Mouse (Mus musculus) heart, embryonic 13.5 days (tissue): ENCODE measurements around the gene Uchl1. TPM values are rescaled to one million over a fixed set of nuclear protein-coding genes. Genes with fewer than 3 reads are reported as not detected.
A peak's percentile ranks its signal among the peaks of the same experiment; 100 is the strongest.

ENCODE experiments used
- ATAC-seq: fragments of 200-750 bp; cut with Nextera tagmentation; 2 replicates; pipeline ENCODE4 v1.8.0; 2017; ENCODE audit warnings: moderate TSS enrichment; ENCODE audit not compliant: insufficient number of reproducible peaks, low FRiP score, low TSS enrichment; ENCODE audit errors: extremely low read depth
- H3K27ac ChIP-seq: fragments of 300-500 bp; sonication (generic); replicated peaks from 2 replicates; pipeline ENCODE4 v1.5.1; 2015; ENCODE audit warnings: moderate library complexity, mild to moderate bottlenecking, inconsistent platforms
- H3K27me3 ChIP-seq: fragments of 300-500 bp; sonication (generic); replicated peaks from 2 replicates; pipeline ENCODE4 v1.6.1; 2015; ENCODE audit warnings: mild to moderate bottlenecking, inconsistent platforms
- H3K36me3 ChIP-seq: fragments of 300-500 bp; sonication (generic); 2 replicates; pipeline ENCODE4 v1.6.1; 2015; ENCODE audit warnings: mild to moderate bottlenecking, inconsistent platforms
- H3K4me1 ChIP-seq: fragments of 300-500 bp; sonication (generic); 2 replicates; pipeline ENCODE4 v1.6.1; 2015; ENCODE audit warnings: inconsistent platforms
- H3K4me2 ChIP-seq: fragments of 300-500 bp; sonication (generic); 2 replicates; pipeline ENCODE4 v1.6.1; 2015; ENCODE audit warnings: inconsistent platforms, mild to moderate bottlenecking, moderate library complexity
- H3K4me3 ChIP-seq: fragments of 300-500 bp; sonication (generic); 2 replicates; pipeline ENCODE4 v1.5.1; 2015; ENCODE audit warnings: moderate library complexity, mild to moderate bottlenecking, inconsistent platforms
- H3K9ac ChIP-seq: fragments of 300-500 bp; sonication (generic); 2 replicates; pipeline ENCODE4 v1.6.1; 2015; ENCODE audit warnings: inconsistent platforms, mild to moderate bottlenecking, moderate library complexity
- H3K9me3 ChIP-seq: fragments of 300-500 bp; sonication (generic); 2 replicates; pipeline ENCODE4 v1.6.1; 2016; ENCODE audit warnings: inconsistent platforms
- WGBS: fragments of 180-500 bp; shearing (Covaris S2); methylation state at CpG from one replicate; pipeline ENCODE4 v1.1.7; 2015; ENCODE audit warnings: mixed read lengths; 5-methylcytosine and 5-hydroxymethylcytosine counted together
- polyA plus RNA-seq: library from polyadenylated mRNA; unstranded; fragments of >200 nt; fragmentation: Nextera tagmentation; extraction: Ambion mirVana; gene quantifications from 2 replicates; pipeline ENCODE4 v1.2.1, GENCODE M21; 2015

The Uchl1 gene
- polyA plus RNA-seq, 1 experiment from 2014 or later = 124 TPM

DNA sequence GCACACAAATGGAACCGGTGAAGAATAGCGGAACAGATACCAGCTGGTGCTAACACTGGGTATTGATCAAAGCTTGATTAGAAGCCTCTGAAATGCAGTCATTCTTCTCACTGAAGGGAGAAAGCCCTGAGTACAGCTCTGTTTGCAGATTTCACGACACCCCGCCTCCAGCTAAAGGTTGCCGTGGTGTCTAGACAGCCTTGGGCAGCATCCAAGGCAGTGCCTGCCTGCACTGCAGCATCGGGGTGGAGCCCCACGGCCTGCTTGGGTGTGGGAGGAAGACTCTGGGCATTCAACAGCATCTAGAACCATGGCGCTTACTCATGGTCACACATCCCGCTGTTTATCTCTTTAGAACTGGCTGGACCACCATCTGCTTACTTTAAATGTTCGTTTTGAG is 3.3 kb downstream of the Uchl1 start:
- H3K36me3 ChIP-seq = peaks cover 18% of the 10 kb centered on the region
- ATAC-seq = no peak

DNA sequence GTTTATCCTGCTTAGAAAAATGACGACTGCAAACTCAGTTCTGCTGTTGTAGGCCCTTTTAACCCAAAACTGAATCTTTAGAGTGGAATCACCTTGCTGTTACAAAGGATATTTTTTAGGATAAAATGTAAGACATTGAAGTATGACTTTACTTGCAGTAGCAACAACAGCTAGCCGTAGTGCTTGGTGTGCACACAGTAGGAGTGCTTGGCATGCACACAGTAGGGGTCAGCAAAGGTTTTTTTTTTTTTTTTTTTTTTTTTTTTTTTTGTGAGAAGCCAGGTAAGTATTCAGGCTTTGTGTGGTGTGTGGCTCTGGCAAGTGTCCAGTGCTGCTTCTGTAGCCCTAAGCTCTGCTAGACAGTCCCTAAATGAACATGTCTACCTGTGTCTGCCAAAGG is 10.0 kb downstream of the Uchl1 start:
- no peak overlapping the region for H3K9ac ChIP-seq
- no peaks in the 10 kb centered on the region for H3K27me3 ChIP-seq
- no peak overlapping the region for H3K27ac ChIP-seq
- ATAC-seq = no peak
- H3K4me2 ChIP-seq = no peak overlapping the region
- H3K9me3 ChIP-seq = no peaks in the 10 kb centered on the region
- H3K4me3 ChIP-seq = no peak overlapping the region
- H3K4me1 ChIP-seq = peaks cover 12% of the 10 kb centered on the region
- H3K36me3 ChIP-seq = peaks cover 60% of the 10 kb centered on the region
- WGBS = 76% methylated on average over 2 of the region's 2 CpGs

More for the DNA sequence above, 3.3 kb downstream of the Uchl1 start:
- Histone ChIP-seq H3K27me3 (peaks cover 29% of the 10 kb centered on the region), H3K4me3 (no peak overlapping the region), H3K27ac (no peak overlapping the region), H3K9me3 (no peaks in the 10 kb centered on the region), H3K4me1 (peaks cover 47% of the 10 kb centered on the region), H3K4me2 (peak overlapping the region; percentile 20; the same call in 1 of the 2 replicates), H3K9ac (no peak overlapping the region)
- 52% methylated on average over 10 of the region's 10 CpGs for WGBS

DNA sequence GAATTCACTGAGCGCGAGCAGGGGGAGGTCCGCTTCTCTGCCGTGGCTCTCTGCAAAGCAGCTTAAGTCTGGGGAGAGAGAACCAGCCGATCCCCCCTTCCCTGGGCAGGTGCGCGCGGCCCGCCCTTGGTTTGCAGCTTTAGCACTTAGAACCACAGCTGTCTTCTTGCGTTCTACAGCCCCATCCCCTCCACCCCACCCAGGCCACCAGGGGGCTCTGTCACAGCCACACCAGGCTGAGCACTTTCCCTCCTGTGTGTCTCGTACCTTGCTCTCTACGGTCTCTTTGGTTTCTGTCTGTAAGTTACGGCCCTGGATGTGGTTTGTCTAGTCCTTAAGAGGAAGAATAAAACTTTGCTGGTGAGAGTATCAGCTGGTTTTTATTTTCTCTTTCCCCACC is 11.0 kb downstream of the Uchl1 start:
- Histone ChIP-seq H3K9me3 (no peaks in the 10 kb centered on the region), H3K36me3 (peaks cover 60% of the 10 kb centered on the region), H3K9ac (no peak overlapping the region), H3K4me2 (no peak overlapping the region), H3K27ac (no peak overlapping the region), H3K4me3 (no peak overlapping the region), H3K27me3 (no peaks in the 10 kb centered on the region), H3K4me1 (peaks cover 4% of the 10 kb centered on the region)
- ATAC-seq = no peak
- WGBS = 75% methylated on average over 13 of the region's 13 CpGs

DNA sequence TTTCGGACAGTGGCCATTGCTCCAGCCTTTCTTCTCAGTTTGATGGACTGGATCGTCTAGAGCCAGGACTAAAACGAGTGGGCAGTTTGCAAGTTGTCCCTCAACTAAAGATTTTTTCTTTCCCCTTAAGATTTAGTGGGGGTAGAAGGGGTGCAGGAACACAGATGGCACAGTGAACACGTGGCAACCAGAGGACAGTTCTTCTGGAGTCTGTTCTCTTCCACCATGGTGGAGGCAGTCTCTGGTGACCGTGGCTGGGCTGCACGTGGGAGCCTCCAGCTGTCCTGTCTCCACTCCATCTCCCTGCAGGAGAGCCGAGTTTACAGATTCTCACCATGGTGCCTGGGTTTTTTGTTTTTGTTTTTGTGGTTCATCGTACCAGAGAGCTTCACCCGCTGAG is 11.8 kb downstream of the Uchl1 start:
- WGBS = 82% methylated on average over 9 of the region's 9 CpGs
- Histone ChIP-seq H3K9ac (no peak overlapping the region), H3K27me3 (no peaks in the 10 kb centered on the region), H3K4me2 (no peak overlapping the region), H3K9me3 (no peaks in the 10 kb centered on the region), H3K4me3 (no peak overlapping the region), H3K4me1 (no peaks in the 10 kb centered on the region), H3K27ac (no peak overlapping the region), H3K36me3 (peaks cover 57% of the 10 kb centered on the region)
- no peak for ATAC-seq

DNA sequence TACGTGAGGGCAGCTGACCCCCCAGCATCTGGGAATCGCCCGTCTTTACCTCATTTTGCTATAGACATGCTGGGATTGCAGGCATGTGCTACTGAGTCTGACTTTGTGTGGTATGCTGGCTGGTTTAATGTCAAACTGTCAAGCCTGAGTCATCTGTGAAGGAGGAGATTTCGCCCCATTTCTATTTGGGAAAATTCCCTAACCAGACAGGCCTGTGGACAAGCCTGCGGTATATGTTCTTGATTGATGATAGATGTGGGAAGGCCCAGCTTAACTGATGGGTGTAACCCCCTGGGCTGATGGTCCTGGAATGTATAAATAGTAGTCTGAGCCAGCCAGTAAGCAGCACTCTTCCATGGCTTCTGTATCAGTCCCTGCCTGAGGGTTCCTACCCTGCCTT is 12.4 kb downstream of the Uchl1 start:
- Histone ChIP-seq H3K9ac (no peak overlapping the region), H3K4me3 (no peak overlapping the region), H3K4me2 (no peak overlapping the region), H3K9me3 (no peaks in the 10 kb centered on the region), H3K36me3 (peaks cover 51% of the 10 kb centered on the region), H3K27me3 (no peaks in the 10 kb centered on the region), H3K4me1 (no peaks in the 10 kb centered on the region), H3K27ac (no peak overlapping the region)
- no peak for ATAC-seq
- 87% methylated on average over 5 of the region's 5 CpGs for WGBS

DNA sequence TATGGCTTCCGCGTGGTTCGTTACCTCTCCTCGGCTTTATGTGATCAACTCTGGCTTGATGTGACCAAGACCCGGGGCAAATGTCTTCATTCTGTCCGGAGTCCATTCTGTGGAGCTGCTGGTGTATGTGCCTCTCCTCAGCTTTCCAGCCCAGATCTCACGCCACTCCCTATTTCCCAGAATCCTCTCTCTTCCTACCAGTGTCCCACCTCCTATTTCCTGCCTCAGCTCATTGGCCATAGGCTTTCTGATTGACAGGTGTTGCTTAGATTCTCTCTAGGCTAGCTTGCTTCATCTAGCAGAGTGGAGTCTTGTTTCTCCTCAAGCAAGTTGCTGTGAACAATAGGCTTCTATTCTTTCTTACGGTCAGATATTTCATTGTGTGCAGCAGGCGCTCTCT is 13.9 kb downstream of the Uchl1 start:
- Histone ChIP-seq H3K9me3 (no peaks in the 10 kb centered on the region), H3K27ac (no peak overlapping the region), H3K4me1 (no peaks in the 10 kb centered on the region), H3K36me3 (peaks cover 37% of the 10 kb centered on the region), H3K27me3 (no peaks in the 10 kb centered on the region), H3K9ac (no peak overlapping the region), H3K4me3 (no peak overlapping the region), H3K4me2 (no peak overlapping the region)
- WGBS = 86% methylated on average over 9 of the region's 9 CpGs
- no peak for ATAC-seq

DNA sequence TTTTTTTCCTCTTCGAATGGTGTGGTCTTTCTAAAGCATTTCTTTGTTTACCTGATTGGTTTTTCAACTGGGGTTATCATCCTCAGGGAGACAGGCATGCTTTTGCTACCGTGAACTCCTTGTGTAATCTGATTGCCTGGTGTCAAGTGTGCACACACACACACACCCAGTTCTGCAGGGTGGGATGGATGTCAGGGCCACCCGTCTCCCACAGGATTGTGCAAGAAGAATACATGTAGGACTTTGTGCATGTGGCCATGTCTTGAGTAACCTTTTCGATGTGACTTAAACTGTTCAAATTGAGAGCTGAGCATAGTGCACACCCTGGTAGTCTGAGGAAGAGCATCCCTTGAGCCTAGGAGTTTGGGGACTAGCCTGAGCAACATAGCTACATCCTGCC is 17.3 kb downstream of the Uchl1 start:
- H3K36me3 ChIP-seq = 0 out of 2 replicates have a peak, but pooled peaks cover 5% of the 10 kb centered on the region
- no peak overlapping the region for H3K9ac ChIP-seq
- H3K27ac ChIP-seq = no peak overlapping the region
- H3K4me1 ChIP-seq = no peaks in the 10 kb centered on the region
- ATAC-seq = no peak
- H3K27me3 ChIP-seq = peaks cover 15% of the 10 kb centered on the region
- no peak overlapping the region for H3K4me3 ChIP-seq
- H3K9me3 ChIP-seq = no peaks in the 10 kb centered on the region
- WGBS = 74% methylated on average over 4 of the region's 4 CpGs
- no peak overlapping the region for H3K4me2 ChIP-seq

DNA sequence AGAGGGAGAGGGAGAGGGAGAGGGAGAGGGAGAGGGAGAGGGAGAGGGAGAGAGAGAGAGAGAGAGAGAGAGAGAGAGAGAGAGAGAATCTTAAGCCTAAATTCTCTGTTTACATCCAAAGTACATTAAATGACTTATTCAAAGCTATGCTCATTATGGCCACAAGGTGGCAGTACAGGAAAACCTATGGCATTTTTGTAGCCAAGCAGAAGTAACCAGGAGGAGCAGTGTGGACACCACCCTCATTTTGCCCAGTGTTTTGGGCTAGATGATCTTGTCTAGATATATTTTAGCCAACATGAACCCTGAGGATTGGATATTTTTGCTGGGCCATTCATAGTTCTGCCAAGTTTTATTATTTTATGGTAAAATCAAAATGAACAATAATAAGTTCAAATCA is 21.2 kb downstream of the Uchl1 start:
- Histone ChIP-seq H3K27me3 (peaks cover 47% of the 10 kb centered on the region), H3K27ac (no peak overlapping the region), H3K36me3 (no peaks in the 10 kb centered on the region), H3K4me1 (peaks cover 7% of the 10 kb centered on the region; the same call in 1 of the 2 replicates), H3K9me3 (no peaks in the 10 kb centered on the region), H3K4me2 (no peak overlapping the region), H3K4me3 (no peak overlapping the region), H3K9ac (no peak overlapping the region)
- ATAC-seq = no peak

DNA sequence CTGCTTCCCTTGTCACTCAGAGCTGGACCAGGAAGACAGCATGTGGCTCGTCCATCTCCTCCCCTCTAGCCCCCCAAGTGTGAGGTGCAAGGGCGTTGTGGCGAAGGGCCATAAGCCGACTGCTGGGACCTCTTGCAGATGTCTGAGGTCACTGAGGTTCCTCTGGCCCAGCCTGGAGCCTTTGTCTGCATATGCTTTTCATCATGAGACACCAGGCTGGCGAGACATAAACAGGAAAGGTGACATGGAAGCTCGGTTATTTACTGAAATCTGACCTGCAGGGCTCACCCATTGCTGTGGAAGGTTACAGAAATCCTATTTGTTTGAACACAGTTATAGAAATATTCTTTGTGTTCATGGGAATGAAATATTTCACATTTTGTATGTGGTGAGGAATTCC is 24.0 kb downstream of the Uchl1 start:
- Histone ChIP-seq H3K27ac (no peak overlapping the region), H3K4me3 (no peak overlapping the region), H3K4me1 (peaks cover 22% of the 10 kb centered on the region), H3K9ac (no peak overlapping the region), H3K4me2 (no peak overlapping the region), H3K36me3 (no peaks in the 10 kb centered on the region), H3K9me3 (no peaks in the 10 kb centered on the region), H3K27me3 (peaks cover 67% of the 10 kb centered on the region)
- 35% methylated on average over 6 of the region's 6 CpGs for WGBS
- ATAC-seq = no peak

DNA sequence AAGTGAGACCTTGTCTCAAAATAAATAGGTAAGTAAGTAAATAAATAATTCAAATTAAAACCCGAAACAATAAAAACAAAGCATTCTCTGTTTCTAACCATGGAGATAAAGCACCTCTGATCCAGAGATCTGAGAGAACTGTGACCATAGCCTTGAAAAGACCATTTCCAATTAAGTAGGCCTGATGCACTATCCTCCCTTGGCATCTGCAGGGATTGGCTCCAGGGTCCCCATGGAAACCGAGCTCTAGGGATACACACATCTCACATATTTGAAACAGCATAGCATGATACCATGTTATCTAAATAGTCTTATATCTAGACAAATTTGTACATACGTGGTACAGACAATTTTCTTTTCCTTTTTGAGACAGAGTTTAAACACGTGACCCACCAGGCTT is 26.1 kb downstream of the Uchl1 start:
- WGBS = 76% methylated on average over 4 of the region's 4 CpGs
- Histone ChIP-seq H3K27ac (no peak overlapping the region), H3K27me3 (peaks cover 76% of the 10 kb centered on the region), H3K9ac (no peak overlapping the region), H3K4me3 (no peak overlapping the region), H3K4me1 (peaks cover 24% of the 10 kb centered on the region), H3K4me2 (no peak overlapping the region), H3K9me3 (no peaks in the 10 kb centered on the region), H3K36me3 (no peaks in the 10 kb centered on the region)
- ATAC-seq = no peak

DNA sequence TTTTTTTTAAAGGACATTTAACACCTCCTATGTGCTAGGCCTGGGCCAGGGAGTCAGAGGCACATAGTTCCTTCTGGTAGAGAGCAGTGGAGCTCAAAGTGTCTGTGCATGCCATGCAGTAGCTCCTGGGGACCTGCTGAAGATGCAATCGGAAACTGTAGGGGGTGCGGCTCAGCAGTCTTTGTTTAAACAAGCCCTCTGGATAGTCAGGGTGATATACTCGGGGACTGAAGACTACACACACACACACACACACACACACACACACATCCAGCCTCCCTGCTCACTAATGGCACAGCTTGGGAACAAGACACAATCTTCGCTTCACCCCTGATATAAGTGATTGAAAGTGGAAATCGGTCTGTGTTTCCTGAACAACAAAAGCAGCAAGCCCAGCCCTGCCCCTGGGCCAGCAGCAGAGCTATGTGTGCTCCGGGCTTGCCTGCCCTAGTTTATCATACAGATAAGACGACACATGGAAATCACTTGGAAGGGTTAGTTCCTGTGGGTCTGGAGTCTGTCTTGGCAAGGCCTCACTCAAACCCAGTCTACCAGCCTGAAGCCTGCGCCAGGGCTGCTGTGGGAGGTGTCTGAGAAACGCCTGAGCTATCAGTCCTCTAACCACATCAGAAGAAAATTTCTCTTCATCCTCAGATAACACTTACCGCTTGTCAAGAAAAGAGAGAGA is 27.6 kb downstream of the Uchl1 start:
- ATAC-seq = peak; percentile 81
- Histone ChIP-seq H3K4me2 (peak overlapping the region; percentile 38), H3K9ac (no peak overlapping the region), H3K36me3 (no peaks in the 10 kb centered on the region), H3K4me3 (no peak overlapping the region), H3K4me1 (peaks cover 24% of the 10 kb centered on the region), H3K9me3 (no peaks in the 10 kb centered on the region), H3K27ac (peak overlapping the region; percentile 20), H3K27me3 (peaks cover 83% of the 10 kb centered on the region)
- WGBS = 7% methylated on average over 10 of the region's 10 CpGs

DNA sequence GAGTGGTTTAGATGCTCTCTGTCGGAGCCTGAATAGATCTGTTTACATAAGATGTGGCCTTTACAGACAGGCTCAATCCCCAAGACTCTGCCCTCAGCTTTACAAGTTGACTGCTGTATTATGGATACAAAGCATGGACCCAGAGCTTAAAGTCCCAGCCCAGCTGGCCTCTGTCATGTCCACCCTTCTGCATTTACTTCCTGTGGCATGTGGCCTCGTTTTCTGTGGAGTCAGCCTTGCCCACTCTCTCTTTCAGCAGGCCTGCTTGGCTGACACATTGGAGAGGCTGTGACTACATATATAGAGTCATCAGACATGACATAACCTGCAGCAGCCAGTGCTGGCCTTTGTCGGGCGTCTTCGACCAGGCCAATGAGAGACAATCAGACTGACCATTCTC is 32.0 kb downstream of the Uchl1 start:
- peaks cover 83% of the 10 kb centered on the region for H3K27me3 ChIP-seq
- no peak overlapping the region for H3K4me3 ChIP-seq

More for the DNA sequence above, 32.0 kb downstream of the Uchl1 start:
- H3K36me3 ChIP-seq = no peaks in the 10 kb centered on the region
- H3K9me3 ChIP-seq = no peaks in the 10 kb centered on the region
- ATAC-seq = no peak
- no peak overlapping the region for H3K27ac ChIP-seq
- H3K4me1 ChIP-seq = peaks cover 13% of the 10 kb centered on the region
- 68% methylated on average over 5 of the region's 5 CpGs for WGBS
- H3K4me2 ChIP-seq = no peak overlapping the region
- no peak overlapping the region for H3K9ac ChIP-seq
